Mouse (Mus musculus) small intestine, adult 2 months (tissue): ENCODE measurements around the gene Strn4.

Experiments
- CTCF ChIP-seq: fragments of 200-500 bp; IDR thresholded peaks from 2 replicates; pipeline ENCODE4 v1.5.1; 2012; ENCODE audit warnings: low read depth, mild to moderate bottlenecking, control low read depth, inconsistent platforms, low read length, moderate library complexity, mixed read lengths; ENCODE audit not compliant: insufficient replicate concordance, insufficient read length; ENCODE audit errors: extremely low read depth
- POLR2A ChIP-seq: fragments of 200-500 bp; IDR thresholded peaks from 2 replicates; pipeline ENCODE4 v1.6.1; 2012; ENCODE audit warnings: low read depth, mild to moderate bottlenecking, control low read depth, inconsistent platforms, low read length, moderate library complexity

DNA sequence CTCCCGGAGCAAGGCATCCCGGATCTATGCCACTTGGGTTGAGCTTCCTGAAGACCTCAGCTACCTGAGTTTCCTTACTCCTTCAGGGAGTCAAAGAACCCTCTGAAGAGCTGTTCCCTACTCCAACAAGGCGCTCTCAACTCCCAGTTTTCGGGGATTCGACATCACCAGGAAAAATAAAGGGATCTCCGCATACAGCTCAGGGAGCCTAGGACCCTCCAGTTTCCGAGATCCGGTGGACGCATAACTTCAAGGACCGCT lies 34.2 kb upstream of the Strn4 start:
- no peak for TF ChIP-seq CTCF
- no peak for TF ChIP-seq POLR2A
